Mouse (Mus musculus) left cerebral cortex, adult 6 months (tissue): ENCODE data around the gene Fam174b. TPM values are rescaled to one million over a fixed set of nuclear protein-coding genes. Genes with fewer than 3 reads are reported as not detected.

Source experiments
- long read RNA-seq, 2 experiments: library from polyadenylated mRNA; unstranded; transcript quantifications; one replicate each; pipeline ENCODE4 v2.0.0; 2019 to 2020
- polyA plus RNA-seq: library from polyadenylated mRNA; unstranded; fragments of <200 nt; fragmentation: Nextera tagmentation; gene quantifications from 2 replicates; pipeline ENCODE4 v1.2.3, GENCODE M21; 2021

Gene Fam174b
- 25.7 and 31.2 TPM in 2 replicates for polyA plus RNA-seq
- long read RNA-seq, experiment 1, transcript Fam174b-201 (3 exons, 2,683 nt) = major isoform, 210 of 225 reads
- long read RNA-seq, experiment 1, partial matches to known transcripts = 10 of 225 reads
- long read RNA-seq, experiment 1, other reads (novel, unspliced or antisense) = 5 of 225 reads
- long read RNA-seq, experiment 2, transcript Fam174b-201 (3 exons, 2,683 nt) = major isoform, 38 of 53 reads
- long read RNA-seq, experiment 2, partial matches to known transcripts = 11 of 53 reads
- long read RNA-seq, experiment 2, other reads (novel, unspliced or antisense) = 4 of 53 reads

GRCm38 (mm10) chr7:73740111-73741035 is at the start of gene Fam174b:
Fam174b (plus strand) TSS chr7:73740302.

Other genes starting within 250 kb of the Fam174b start
- gene Chd2, start 198.5 kb upstream of the Fam174b start, polyA plus RNA-seq = 8.9 and 11.1 TPM in 2 replicates